Mouse (Mus musculus) olfactory bulb, adult 2 months (tissue): Measurements from ENCODE around the gene Lrrc46.

Experiments
- CTCF ChIP-seq: fragments of 200-500 bp; IDR thresholded peaks from 2 replicates; pipeline ENCODE4 v1.5.1; 2012; ENCODE audit warnings: low read depth, mild to moderate bottlenecking, low read length, moderate library complexity; ENCODE audit not compliant: insufficient read depth
- POLR2A ChIP-seq: fragments of 200-500 bp; IDR thresholded peaks from 2 replicates; pipeline ENCODE4 v1.6.1; 2012; ENCODE audit warnings: mild to moderate bottlenecking, low read depth, low read length, moderate library complexity; ENCODE audit not compliant: insufficient read depth

DNA sequence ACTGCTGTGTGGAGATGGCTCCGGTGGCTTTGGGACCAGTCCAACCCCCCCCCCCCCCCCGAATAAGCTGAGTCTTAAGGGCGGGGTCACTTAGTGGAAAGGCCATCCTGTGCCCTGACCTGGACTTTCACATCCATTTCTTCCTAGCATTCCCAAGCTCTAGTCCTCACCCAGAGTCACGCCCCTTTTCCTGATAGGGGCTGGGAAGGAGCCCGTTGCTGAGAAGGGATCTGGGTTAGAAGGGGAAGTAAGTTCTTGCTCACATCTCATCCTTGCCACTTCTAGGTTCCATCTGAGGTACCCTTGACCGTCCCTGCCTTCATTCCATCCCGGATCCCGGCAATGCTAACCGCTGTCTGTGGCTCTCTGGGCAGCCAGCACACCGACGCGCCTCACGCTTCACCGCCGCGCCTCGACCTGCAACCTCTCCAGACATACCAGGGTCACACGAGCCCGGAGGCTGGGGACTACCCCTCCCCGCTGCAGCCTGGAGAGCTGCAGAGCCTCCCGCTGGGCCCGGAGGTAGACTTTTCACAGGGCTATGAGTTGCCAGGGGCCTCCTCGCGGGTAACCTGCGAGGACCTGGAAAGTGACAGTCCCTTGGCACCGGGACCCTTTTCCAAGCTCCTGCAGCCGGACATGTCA is 20.0 kb downstream of the Lrrc46 start:
- TF ChIP-seq POLR2A (no peak), CTCF (no peak)
